Mouse (Mus musculus): Measurements from ENCODE around the gene Mrpl9. TPM values are rescaled to one million over a fixed set of nuclear protein-coding genes. Genes with fewer than 3 reads are reported as not detected.

Gene Mrpl9
- polyA plus RNA-seq, 2 experiments from 2014 or later = 52.3 to 63.6 TPM

Other genes starting within 250 kb of the Mrpl9 start
- not detected for gene Gm5286, start 246.6 kb upstream of the Mrpl9 start, polyA plus RNA-seq (2017; shearing (Covaris generic))
- gene Gm4778, start 179.3 kb upstream of the Mrpl9 start, polyA plus RNA-seq (2017; shearing (Covaris generic)) = not detected
- 1 to 10 TPM; 6.3 to 8.2 TPM for gene Them4, start 133.2 kb upstream of the Mrpl9 start, polyA plus RNA-seq (2017; shearing (Covaris generic))
- not detected for gene Them5, start 101.2 kb upstream of the Mrpl9 start, polyA plus RNA-seq (2017; shearing (Covaris generic))
- gene C2cd4d, start 80.9 kb upstream of the Mrpl9 start, polyA plus RNA-seq (2017; shearing (Covaris generic)) = not detected
- 1 to 10 TPM; 6.5 to 7.4 TPM for gene Rorc, start 70.5 kb upstream of the Mrpl9 start, polyA plus RNA-seq (2017; shearing (Covaris generic))
- 1 to 10 TPM in 1 of 2 experiments, under 1 TPM in 1; 0.29 to 1.4 TPM for gene Lingo4, start 44.8 kb upstream of the Mrpl9 start, polyA plus RNA-seq (2017; shearing (Covaris generic))
- gene Tdrkh, start 30.0 kb upstream of the Mrpl9 start, polyA plus RNA-seq (2017; shearing (Covaris generic)) = 1 to 10 TPM; 4.9 to 6.1 TPM
- under 1 TPM in 1 of 2 experiments, not detected in 1; 0.74 TPM for gene Oaz3, start 597 bp downstream of the Mrpl9 start, polyA plus RNA-seq (2017; shearing (Covaris generic))
- gene Celf3, start 35.0 kb downstream of the Mrpl9 start, polyA plus RNA-seq (2017; shearing (Covaris generic)) = under 1 TPM; 0.52 to 0.57 TPM
- 1 to 10 TPM in 1 of 2 experiments, not detected in 1; 1.3 TPM for gene Riiad1, start 37.0 kb downstream of the Mrpl9 start, polyA plus RNA-seq (2017; shearing (Covaris generic))
- gene Snx27, start 139.4 kb downstream of the Mrpl9 start, polyA plus RNA-seq (2017; shearing (Covaris generic)) = 10 to 100 TPM; 13.2 to 16.0 TPM
- not detected for gene Gm10972, start 199.8 kb downstream of the Mrpl9 start, polyA plus RNA-seq (2017; shearing (Covaris generic))
- gene Tuft1, start 215.6 kb downstream of the Mrpl9 start, polyA plus RNA-seq (2017; shearing (Covaris generic)) = 1 to 10 TPM; 2.3 to 2.4 TPM

Data from activated CD4-positive, CD25-positive, alpha-beta regulatory T cell, adult 4 months (primary cell).